Mouse (Mus musculus) neural tube, embryonic 11.5 days (tissue): Measurements from ENCODE around the gene Mmp9. TPM values are rescaled to one million over a fixed set of nuclear protein-coding genes. Genes with fewer than 3 reads are reported as not detected.
A peak's percentile ranks its signal among the peaks of the same experiment; 100 is the strongest.

Experiments used
- ATAC-seq: fragments of 200-750 bp; cut with Nextera tagmentation; 2 replicates; pipeline ENCODE4 v1.8.0; 2017; ENCODE audit warnings: moderate number of reproducible peaks, mild to moderate bottlenecking, moderate TSS enrichment, moderate library complexity; ENCODE audit not compliant: insufficient read depth, low FRiP score, low TSS enrichment
- DNase-seq: peaks from one replicate; pipeline ENCODE4 v3.0.0-alpha.2; 2015; ENCODE audit warnings: low spot score
- H3K27ac ChIP-seq: fragments of 300-500 bp; sonication (generic); 2 replicates; pipeline ENCODE4 v1.5.1; 2014; ENCODE audit warnings: low read depth, mild to moderate bottlenecking, low read length
- H3K27me3 ChIP-seq: fragments of 300-500 bp; sonication (generic); 2 replicates; pipeline ENCODE4 v1.6.1; 2014; ENCODE audit warnings: mild to moderate bottlenecking, low read length, mixed read lengths; ENCODE audit not compliant: control insufficient read depth, insufficient read depth
- H3K36me3 ChIP-seq: fragments of 300-500 bp; sonication (generic); 2 replicates; pipeline ENCODE4 v1.6.1; 2014; ENCODE audit warnings: mild to moderate bottlenecking, low read length, moderate library complexity, mixed read lengths; ENCODE audit not compliant: control insufficient read depth, insufficient read depth
- H3K4me1 ChIP-seq: fragments of 300-500 bp; sonication (generic); 2 replicates; pipeline ENCODE4 v1.6.1; 2014; ENCODE audit warnings: low read length, mixed read lengths; ENCODE audit not compliant: control insufficient read depth, insufficient read depth
- H3K4me2 ChIP-seq: fragments of 300-500 bp; sonication (generic); 2 replicates; pipeline ENCODE4 v1.6.1; 2014; ENCODE audit warnings: low read depth, mild to moderate bottlenecking, moderate library complexity
- H3K4me3 ChIP-seq: fragments of 300-500 bp; sonication (generic); 2 replicates; pipeline ENCODE4 v1.5.1; 2014; ENCODE audit warnings: low read depth, low read length
- H3K9ac ChIP-seq: fragments of 300-500 bp; sonication (generic); 2 replicates; pipeline ENCODE4 v1.6.1; 2014; ENCODE audit warnings: mild to moderate bottlenecking, low read length
- H3K9me3 ChIP-seq: fragments of 300-500 bp; sonication (generic); 2 replicates; pipeline ENCODE4 v1.6.1; 2016; ENCODE audit warnings: low read length; ENCODE audit not compliant: control insufficient read depth
- WGBS: fragments of 180-500 bp; shearing (Covaris S2); extraction: QIAGEN DNeasy Blood & Tissue Kit; methylation state at CpG from one replicate; pipeline ENCODE4 v1.1.7; 2014; 5-methylcytosine and 5-hydroxymethylcytosine counted together
- polyA plus RNA-seq: library from polyadenylated mRNA; unstranded; fragments of >200 nt; fragmentation: Nextera tagmentation; extraction: Ambion mirVana; gene quantifications from 2 replicates; pipeline ENCODE4 v1.2.1, GENCODE M21; 2014

Mmp9 gene
- polyA plus RNA-seq, 1 experiment from 2014 or later, result 2.1 TPM

GRCm38 (mm10) chr2:164910360-164911061 lies 30.1 kb upstream of the Mmp9 start:
- Histone ChIP-seq H3K36me3 (peaks cover 27% of the 10 kb centered on the region), H3K4me2 (peak overlapping the region; percentile 68), H3K4me3 (peak overlapping the region; percentile 73), H3K9ac (peak overlapping the region; percentile 98), H3K27me3 (no peaks in the 10 kb centered on the region), H3K27ac (peak overlapping the region; percentile 98), H3K4me1 (peaks cover 13% of the 10 kb centered on the region; the same call in 1 of the 2 replicates), H3K9me3 (no peaks in the 10 kb centered on the region)
- DNase-seq (no peak), ATAC-seq (peak; percentile 7; the same call in 1 of the 2 replicates)
- 7% methylated on average over 37 of the region's 37 CpGs for WGBS

GRCm38 (mm10) chr2:164911086-164912048 lies 29.2 kb upstream of the Mmp9 start, which contains the start of gene Zfp335:
Zfp335 (minus strand) TSS chr2:164911757.
- WGBS, result under 1% methylated on average over 91 of the region's 91 CpGs
- no peaks in the 10 kb centered on the region for H3K27me3 ChIP-seq

GRCm38 (mm10) chr2:164912151-164912550 lies 28.4 kb upstream of the Mmp9 start:
- no peak for ATAC-seq
- DNase-seq, result no peak
- H3K27ac ChIP-seq, result peak overlapping the region; percentile 98
- peaks cover 17% of the 10 kb centered on the region for H3K36me3 ChIP-seq
- H3K4me3 ChIP-seq, result peak overlapping the region; percentile 73
- 29% methylated on average over 12 of the region's 12 CpGs for WGBS
- no peaks in the 10 kb centered on the region for H3K9me3 ChIP-seq
- peak overlapping the region; percentile 98 for H3K9ac ChIP-seq
- no peaks in the 10 kb centered on the region for H3K27me3 ChIP-seq
- H3K4me1 ChIP-seq, result peaks cover 13% of the 10 kb centered on the region; the same call in 1 of the 2 replicates
- peak overlapping the region; percentile 68 for H3K4me2 ChIP-seq

More at GRCm38 (mm10) chr2:164911086-164912048, 29.2 kb upstream of the Mmp9 start, which contains the start of gene Zfp335:
- Histone ChIP-seq H3K27ac (peak within 1 kb of the TSS; percentile 98), H3K4me3 (peak within 1 kb of the TSS; percentile 73), H3K4me2 (peak within 1 kb of the TSS; percentile 68), H3K36me3 (peaks cover 23% of the 10 kb centered on the region), H3K9me3 (no peaks in the 10 kb centered on the region), H3K4me1 (peaks cover 13% of the 10 kb centered on the region; the same call in 1 of the 2 replicates), H3K9ac (peak within 1 kb of the TSS; percentile 98)
- peak; percentile 86 for ATAC-seq
- peak; percentile 97 for DNase-seq

- H3K9me3 ChIP-seq, result no peaks in the 10 kb centered on the region
- H3K36me3 ChIP-seq, result peaks cover 10% of the 10 kb centered on the region
- WGBS, result 93% methylated on average over 9 of the region's 9 CpGs
- H3K4me1 ChIP-seq, result peaks cover 13% of the 10 kb centered on the region; the same call in 1 of the 2 replicates
- no peak for DNase-seq
- H3K27ac ChIP-seq, result no peak overlapping the region
- no peak overlapping the region for H3K9ac ChIP-seq
- no peaks in the 10 kb centered on the region for H3K27me3 ChIP-seq
- H3K4me3 ChIP-seq, result peak overlapping the region; percentile 73
- ATAC-seq, result no peak
- H3K4me2 ChIP-seq, result no peak overlapping the region
Observed at GRCm38 (mm10) chr2:164912749-164913427, 27.7 kb upstream of the Mmp9 start.

- Histone ChIP-seq H3K9ac (no peak overlapping the region), H3K4me2 (no peak overlapping the region), H3K27ac (no peak overlapping the region), H3K4me3 (no peak overlapping the region), H3K4me1 (peaks cover 13% of the 10 kb centered on the region; the same call in 1 of the 2 replicates), H3K9me3 (no peaks in the 10 kb centered on the region), H3K36me3 (peaks cover 8% of the 10 kb centered on the region), H3K27me3 (no peaks in the 10 kb centered on the region)
- 89% methylated on average over 2 of the region's 2 CpGs for WGBS
- ATAC-seq (no peak), DNase-seq (no peak)
Observed at GRCm38 (mm10) chr2:164913428-164913786, 27.2 kb upstream of the Mmp9 start.

- Histone ChIP-seq H3K27ac (no peak overlapping the region), H3K9ac (no peak overlapping the region), H3K9me3 (no peaks in the 10 kb centered on the region), H3K27me3 (no peaks in the 10 kb centered on the region), H3K4me1 (0 out of 2 replicates have a peak, but pooled peaks cover 2% of the 10 kb centered on the region), H3K36me3 (no peaks in the 10 kb centered on the region), H3K4me3 (no peak overlapping the region), H3K4me2 (no peak overlapping the region)
- ATAC-seq (no peak), DNase-seq (no peak)
- 81% methylated on average over 5 of the region's 5 CpGs for WGBS
Observed at GRCm38 (mm10) chr2:164916820-164917219, 23.8 kb upstream of the Mmp9 start.

- no peak overlapping the region for H3K4me2 ChIP-seq
Observed at GRCm38 (mm10) chr2:164917371-164917770, 23.2 kb upstream of the Mmp9 start.

GRCm38 (mm10) chr2:164918325-164918724 lies 22.3 kb upstream of the Mmp9 start:
- DNase-seq (no peak), ATAC-seq (no peak)
- no peaks in the 10 kb centered on the region for H3K9me3 ChIP-seq
- H3K36me3 ChIP-seq, result no peaks in the 10 kb centered on the region
- peaks cover 8% of the 10 kb centered on the region for H3K4me1 ChIP-seq
- H3K4me2 ChIP-seq, result no peak overlapping the region
- H3K4me3 ChIP-seq, result no peak overlapping the region
- H3K9ac ChIP-seq, result no peak overlapping the region
- 66% methylated on average over 4 of the region's 5 CpGs for WGBS
- no peaks in the 10 kb centered on the region for H3K27me3 ChIP-seq
- no peak overlapping the region for H3K27ac ChIP-seq

More at GRCm38 (mm10) chr2:164917371-164917770, 23.2 kb upstream of the Mmp9 start:
- no peak for ATAC-seq
- no peak overlapping the region for H3K27ac ChIP-seq
- no peak overlapping the region for H3K9ac ChIP-seq
- H3K27me3 ChIP-seq, result no peaks in the 10 kb centered on the region
- H3K4me1 ChIP-seq, result peaks cover 3% of the 10 kb centered on the region; the same call in 1 of the 2 replicates
- WGBS, result 34% methylated on average over 10 of the region's 10 CpGs
- no peak overlapping the region for H3K4me3 ChIP-seq
- H3K9me3 ChIP-seq, result no peaks in the 10 kb centered on the region
- H3K36me3 ChIP-seq, result no peaks in the 10 kb centered on the region
- no peak for DNase-seq
